Mouse (Mus musculus) liver, adult 2 months (tissue): ENCODE results near the gene Gm13283.
"Not testable (repeated sequence)": the region's sequence is repeated elsewhere in the genome, so short reads cannot be mapped to it uniquely, and the experiment has no call there.

ENCODE experiments used
- CTCF ChIP-seq: fragments of 200-500 bp; IDR thresholded peaks from 2 replicates; pipeline ENCODE4 v1.5.1; 2011; ENCODE audit warnings: low read depth, low read length, control low read depth
- POLR2A ChIP-seq: fragments of 200-500 bp; IDR thresholded peaks from 2 replicates; pipeline ENCODE4 v1.6.1; 2011; ENCODE audit warnings: low read length, control low read depth; ENCODE audit not compliant: insufficient read depth; ENCODE audit errors: extremely low read depth

DNA sequence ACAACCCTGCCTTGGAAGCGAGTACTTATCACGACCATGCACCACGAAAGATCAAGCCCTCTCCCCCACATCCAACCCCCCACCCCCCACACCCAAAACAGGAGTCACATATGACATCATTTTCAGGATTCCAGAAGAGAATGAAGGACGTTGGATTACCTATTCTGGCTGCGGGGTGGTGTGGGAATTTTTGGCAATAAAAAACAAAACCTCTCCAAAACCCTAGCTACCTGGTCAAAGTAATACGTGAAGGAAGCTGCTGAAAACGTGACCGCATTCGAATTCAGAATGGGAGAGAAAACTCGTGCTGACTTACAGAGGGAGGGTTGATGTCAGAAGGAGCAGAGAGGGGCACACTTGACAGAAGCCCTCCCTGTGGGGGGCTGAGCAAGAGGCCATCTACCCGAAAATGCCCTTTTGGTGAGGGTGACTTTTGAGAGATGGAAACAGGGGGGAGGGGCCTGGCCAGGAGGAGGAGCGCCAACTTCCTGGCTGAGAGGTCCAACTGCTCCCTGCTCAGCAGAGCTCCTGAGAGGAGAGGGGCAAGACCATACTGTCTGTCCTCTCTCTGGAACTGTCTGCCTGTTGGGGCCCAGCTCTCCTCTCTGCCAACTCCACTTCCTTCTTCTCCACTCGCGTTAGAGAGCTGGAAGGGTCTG is at the start of gene Gm13283:
- TF ChIP-seq CTCF, POLR2A: not testable (repeated sequence)
